Mouse (Mus musculus) neutrophil, adult 65 days (primary cell): ENCODE results near the gene Rgmb. TPM values are rescaled to one million over a fixed set of nuclear protein-coding genes. Genes with fewer than 3 reads are reported as not detected.

Experiments used
- total RNA-seq: library from RNA; stranded (reverse); gene quantifications from 2 replicates; pipeline ENCODE4 v1.2.4, GENCODE M21; 2023

The Rgmb gene
- 1.3 and 1.6 TPM in 2 replicates for total RNA-seq

GRCm38 (mm10) chr17:15830766-15831644 lies at the start of gene Rgmb:
Rgmb (minus strand) TSS chr17:15831039.

Other genes starting within 250 kb of the Rgmb start
- 107 and 145 TPM in 2 replicates for gene Chd1, start 126.1 kb downstream of the Rgmb start, total RNA-seq